Mouse (Mus musculus): Measurements from ENCODE around the gene Olfr642. TPM values are rescaled to one million over a fixed set of nuclear protein-coding genes. Genes with fewer than 3 reads are reported as not detected.

Olfr642 gene
- not detected for polyA plus RNA-seq (2015; fragmentation: Illumina TruSeq; extraction: RNeasy Lipid Tissue Mini Kit (QIAGEN cat#74804); ENCODE audit: low read depth, low replicate concordance)

GRCm38 (mm10) chr7:104052566-104052965 lies at the start of gene Olfr642:
Olfr642 (minus strand) TSS chr7:104052666.

GRCm38 (mm10) chr7:104085365-104085764 lies 32.9 kb upstream of the Olfr642 start, which contains the start of gene Olfr645:
Olfr645 (minus strand) TSS chr7:104085465.

GRCm38 (mm10) chr7:104071769-104072168 lies 19.3 kb upstream of the Olfr642 start, which contains the start of gene Olfr644:
Olfr644 (minus strand) TSS chr7:104071869.

GRCm38 (mm10) chr7:104061345-104061744 lies 8.9 kb upstream of the Olfr642 start, which contains the start of gene 4930516K23Rik:
4930516K23Rik (minus strand) TSS chr7:104061445.

GRCm38 (mm10) chr7:104035145-104035544 lies 17.3 kb downstream of the Olfr642 start, which contains the start of gene Olfr641:
Olfr641 (plus strand) TSS chr7:104035445.

GRCm38 (mm10) chr7:104025473-104025872 lies 27.0 kb downstream of the Olfr642 start, which contains the start of gene Olfr640:
Olfr640 (minus strand) TSS chr7:104025573.

GRCm38 (mm10) chr7:104017203-104017602 lies 35.3 kb downstream of the Olfr642 start, which contains the start of gene Olfr639:
Olfr639 (minus strand) TSS chr7:104017303.

GRCm38 (mm10) chr7:103998446-103998845 lies 54.0 kb downstream of the Olfr642 start, which contains the start of gene Olfr638:
Olfr638 (plus strand) TSS chr7:103998746.

Other genes starting within 250 kb of the Olfr642 start
- 154 TPM for gene Hbb-bt, start 238.7 kb downstream of the Olfr642 start, polyA plus RNA-seq (2015; fragmentation: Illumina TruSeq; extraction: RNeasy Lipid Tissue Mini Kit (QIAGEN cat#74804); ENCODE audit: low read depth, low replicate concordance)
- gene Hbb-bs, start 224.6 kb downstream of the Olfr642 start, polyA plus RNA-seq (2015; fragmentation: Illumina TruSeq; extraction: RNeasy Lipid Tissue Mini Kit (QIAGEN cat#74804); ENCODE audit: low read depth, low replicate concordance) = 1,248 TPM
- gene Hbb-bh2, start 212.1 kb downstream of the Olfr642 start, polyA plus RNA-seq (2015; fragmentation: Illumina TruSeq; extraction: RNeasy Lipid Tissue Mini Kit (QIAGEN cat#74804); ENCODE audit: low read depth, low replicate concordance) = not detected
- not detected for gene Hbb-bh1, start 209.5 kb downstream of the Olfr642 start, polyA plus RNA-seq (2015; fragmentation: Illumina TruSeq; extraction: RNeasy Lipid Tissue Mini Kit (QIAGEN cat#74804); ENCODE audit: low read depth, low replicate concordance)
- not detected for gene Hbb-y, start 199.4 kb downstream of the Olfr642 start, polyA plus RNA-seq (2015; fragmentation: Illumina TruSeq; extraction: RNeasy Lipid Tissue Mini Kit (QIAGEN cat#74804); ENCODE audit: low read depth, low replicate concordance)
- gene Olfr66, start 166.4 kb downstream of the Olfr642 start, polyA plus RNA-seq (2015; fragmentation: Illumina TruSeq; extraction: RNeasy Lipid Tissue Mini Kit (QIAGEN cat#74804); ENCODE audit: low read depth, low replicate concordance) = not detected
- gene Olfr64, start 158.2 kb downstream of the Olfr642 start, polyA plus RNA-seq (2015; fragmentation: Illumina TruSeq; extraction: RNeasy Lipid Tissue Mini Kit (QIAGEN cat#74804); ENCODE audit: low read depth, low replicate concordance) = not detected
- gene Olfr65, start 149.2 kb downstream of the Olfr642 start, polyA plus RNA-seq (2015; fragmentation: Illumina TruSeq; extraction: RNeasy Lipid Tissue Mini Kit (QIAGEN cat#74804); ENCODE audit: low read depth, low replicate concordance) = not detected
- gene Olfr631, start 123.8 kb downstream of the Olfr642 start, polyA plus RNA-seq (2015; fragmentation: Illumina TruSeq; extraction: RNeasy Lipid Tissue Mini Kit (QIAGEN cat#74804); ENCODE audit: low read depth, low replicate concordance) = not detected
- gene Olfr632, start 118.3 kb downstream of the Olfr642 start, polyA plus RNA-seq (2015; fragmentation: Illumina TruSeq; extraction: RNeasy Lipid Tissue Mini Kit (QIAGEN cat#74804); ENCODE audit: low read depth, low replicate concordance) = not detected
- not detected for gene Olfr633, start 108.2 kb downstream of the Olfr642 start, polyA plus RNA-seq (2015; fragmentation: Illumina TruSeq; extraction: RNeasy Lipid Tissue Mini Kit (QIAGEN cat#74804); ENCODE audit: low read depth, low replicate concordance)
- gene Olfr635, start 81.5 kb downstream of the Olfr642 start, polyA plus RNA-seq (2015; fragmentation: Illumina TruSeq; extraction: RNeasy Lipid Tissue Mini Kit (QIAGEN cat#74804); ENCODE audit: low read depth, low replicate concordance) = not detected
- gene Olfr638, start 53.9 kb downstream of the Olfr642 start, polyA plus RNA-seq (2015; fragmentation: Illumina TruSeq; extraction: RNeasy Lipid Tissue Mini Kit (QIAGEN cat#74804); ENCODE audit: low read depth, low replicate concordance) = not detected
- gene Olfr639, start 35.4 kb downstream of the Olfr642 start, polyA plus RNA-seq (2015; fragmentation: Illumina TruSeq; extraction: RNeasy Lipid Tissue Mini Kit (QIAGEN cat#74804); ENCODE audit: low read depth, low replicate concordance) = not detected
- not detected for gene Olfr640, start 27.1 kb downstream of the Olfr642 start, polyA plus RNA-seq (2015; fragmentation: Illumina TruSeq; extraction: RNeasy Lipid Tissue Mini Kit (QIAGEN cat#74804); ENCODE audit: low read depth, low replicate concordance)
- gene Olfr641, start 17.2 kb downstream of the Olfr642 start, polyA plus RNA-seq (2015; fragmentation: Illumina TruSeq; extraction: RNeasy Lipid Tissue Mini Kit (QIAGEN cat#74804); ENCODE audit: low read depth, low replicate concordance) = not detected
- not detected for gene 4930516K23Rik, start 8.8 kb upstream of the Olfr642 start, polyA plus RNA-seq (2015; fragmentation: Illumina TruSeq; extraction: RNeasy Lipid Tissue Mini Kit (QIAGEN cat#74804); ENCODE audit: low read depth, low replicate concordance)
- not detected for gene Olfr644, start 19.2 kb upstream of the Olfr642 start, polyA plus RNA-seq (2015; fragmentation: Illumina TruSeq; extraction: RNeasy Lipid Tissue Mini Kit (QIAGEN cat#74804); ENCODE audit: low read depth, low replicate concordance)
- not detected for gene Olfr645, start 32.8 kb upstream of the Olfr642 start, polyA plus RNA-seq (2015; fragmentation: Illumina TruSeq; extraction: RNeasy Lipid Tissue Mini Kit (QIAGEN cat#74804); ENCODE audit: low read depth, low replicate concordance)
- not detected for gene Olfr646, start 52.2 kb upstream of the Olfr642 start, polyA plus RNA-seq (2015; fragmentation: Illumina TruSeq; extraction: RNeasy Lipid Tissue Mini Kit (QIAGEN cat#74804); ENCODE audit: low read depth, low replicate concordance)
- not detected for gene Ubqln5, start 77.2 kb upstream of the Olfr642 start, polyA plus RNA-seq (2015; fragmentation: Illumina TruSeq; extraction: RNeasy Lipid Tissue Mini Kit (QIAGEN cat#74804); ENCODE audit: low read depth, low replicate concordance)
- not detected for gene Olfr643, start 84.7 kb upstream of the Olfr642 start, polyA plus RNA-seq (2015; fragmentation: Illumina TruSeq; extraction: RNeasy Lipid Tissue Mini Kit (QIAGEN cat#74804); ENCODE audit: low read depth, low replicate concordance)
- gene Ubqln3, start 90.6 kb upstream of the Olfr642 start, polyA plus RNA-seq (2015; fragmentation: Illumina TruSeq; extraction: RNeasy Lipid Tissue Mini Kit (QIAGEN cat#74804); ENCODE audit: low read depth, low replicate concordance) = not detected
- not detected for gene Ubqlnl, start 97.9 kb upstream of the Olfr642 start, polyA plus RNA-seq (2015; fragmentation: Illumina TruSeq; extraction: RNeasy Lipid Tissue Mini Kit (QIAGEN cat#74804); ENCODE audit: low read depth, low replicate concordance)
- gene Olfm5, start 112.2 kb upstream of the Olfr642 start, polyA plus RNA-seq (2015; fragmentation: Illumina TruSeq; extraction: RNeasy Lipid Tissue Mini Kit (QIAGEN cat#74804); ENCODE audit: low read depth, low replicate concordance) = 0.36 TPM
- gene Olfr648, start 130.7 kb upstream of the Olfr642 start, polyA plus RNA-seq (2015; fragmentation: Illumina TruSeq; extraction: RNeasy Lipid Tissue Mini Kit (QIAGEN cat#74804); ENCODE audit: low read depth, low replicate concordance) = not detected
- gene Olfr649, start 143.3 kb upstream of the Olfr642 start, polyA plus RNA-seq (2015; fragmentation: Illumina TruSeq; extraction: RNeasy Lipid Tissue Mini Kit (QIAGEN cat#74804); ENCODE audit: low read depth, low replicate concordance) = not detected
- gene Trim6, start 166.1 kb upstream of the Olfr642 start, polyA plus RNA-seq (2015; fragmentation: Illumina TruSeq; extraction: RNeasy Lipid Tissue Mini Kit (QIAGEN cat#74804); ENCODE audit: low read depth, low replicate concordance) = 0.15 TPM
- gene Trim34a, start 191.8 kb upstream of the Olfr642 start, polyA plus RNA-seq (2015; fragmentation: Illumina TruSeq; extraction: RNeasy Lipid Tissue Mini Kit (QIAGEN cat#74804); ENCODE audit: low read depth, low replicate concordance) = 2.8 TPM
- 0.40 TPM for gene Trim5, start 235.4 kb upstream of the Olfr642 start, polyA plus RNA-seq (2015; fragmentation: Illumina TruSeq; extraction: RNeasy Lipid Tissue Mini Kit (QIAGEN cat#74804); ENCODE audit: low read depth, low replicate concordance)